Mouse (Mus musculus) ES-CJ7 (cell line): Measurements from ENCODE around the gene Pvr.

Experiments used
- DNase-seq: peaks from one replicate; pipeline ENCODE4 v3.0.0; 2011; ENCODE audit warnings: low read depth, low spot score

Pvr gene

GRCm38 (mm10) chr7:19920506-19921261 is at the start of gene Pvr:
TSS of gene Pvr (minus strand) at chr7:19921160.
- DNase-seq, result peak; percentile 89

DNA sequence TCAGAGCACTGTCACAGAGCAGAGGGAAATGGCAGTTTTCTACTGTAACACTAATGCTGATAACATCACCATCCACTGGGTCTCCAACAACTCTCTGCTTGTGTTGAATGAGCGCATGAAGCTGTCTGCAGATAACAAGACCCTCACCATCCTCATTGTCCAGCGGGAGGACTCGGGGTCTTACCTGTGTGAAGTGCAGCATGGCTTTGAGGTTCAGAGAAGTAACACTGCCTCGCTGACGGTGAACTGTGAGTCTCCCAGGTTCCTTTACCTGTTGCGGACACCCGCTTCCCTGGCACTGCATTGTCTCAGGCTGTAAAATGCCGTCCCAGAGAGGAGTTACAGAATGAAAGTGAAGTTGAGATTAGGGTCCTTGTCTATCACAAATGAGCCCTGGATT is 49.2 kb upstream of the Pvr start:
- DNase-seq, result no peak

DNA sequence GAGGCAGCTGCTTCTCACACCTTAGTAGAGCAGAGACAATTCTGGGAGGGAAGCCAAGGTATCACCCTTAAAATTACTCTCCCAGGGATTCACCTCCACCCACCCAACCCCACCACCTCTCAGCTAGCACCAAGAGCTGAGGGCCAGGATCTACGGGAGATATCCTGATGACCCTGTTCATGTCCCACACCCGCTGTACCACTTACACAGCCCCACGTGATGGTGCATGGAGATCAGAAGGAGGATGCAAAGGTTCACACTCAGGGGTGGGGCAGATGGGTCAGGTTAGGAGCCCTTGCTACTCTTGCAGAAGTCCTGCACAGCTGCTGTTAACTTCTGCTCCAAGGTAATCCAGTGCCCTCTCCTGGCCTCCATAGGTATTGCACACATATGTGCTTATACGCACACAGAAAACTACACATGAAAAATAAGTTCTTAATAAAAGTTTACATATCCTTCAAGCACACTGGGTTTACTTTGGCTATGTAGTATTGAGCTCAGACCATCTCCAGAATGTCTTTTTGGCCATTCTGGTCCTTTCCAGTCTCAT is 48.7 kb upstream of the Pvr start:
- peak; percentile 57 for DNase-seq

DNA sequence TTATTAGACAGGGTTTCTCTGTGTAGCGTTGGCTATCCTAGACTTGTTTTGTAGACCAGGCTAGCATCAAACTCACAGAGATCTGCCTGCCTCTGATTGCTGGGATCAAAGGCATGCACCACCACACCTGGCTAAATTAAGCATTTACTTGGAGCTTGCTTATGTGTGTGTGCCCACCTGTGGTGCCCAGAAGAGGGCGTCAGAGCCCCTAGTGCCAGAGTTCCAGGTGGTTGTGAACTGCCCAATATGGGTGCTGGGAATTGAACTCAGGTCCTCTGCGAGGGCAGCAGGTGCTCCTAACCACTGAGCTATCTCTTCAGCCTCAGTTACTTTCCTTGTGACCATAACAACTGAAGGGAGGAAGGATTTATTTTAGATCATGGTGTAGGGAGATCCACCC is 48.1 kb upstream of the Pvr start:
- no peak for DNase-seq

DNA sequence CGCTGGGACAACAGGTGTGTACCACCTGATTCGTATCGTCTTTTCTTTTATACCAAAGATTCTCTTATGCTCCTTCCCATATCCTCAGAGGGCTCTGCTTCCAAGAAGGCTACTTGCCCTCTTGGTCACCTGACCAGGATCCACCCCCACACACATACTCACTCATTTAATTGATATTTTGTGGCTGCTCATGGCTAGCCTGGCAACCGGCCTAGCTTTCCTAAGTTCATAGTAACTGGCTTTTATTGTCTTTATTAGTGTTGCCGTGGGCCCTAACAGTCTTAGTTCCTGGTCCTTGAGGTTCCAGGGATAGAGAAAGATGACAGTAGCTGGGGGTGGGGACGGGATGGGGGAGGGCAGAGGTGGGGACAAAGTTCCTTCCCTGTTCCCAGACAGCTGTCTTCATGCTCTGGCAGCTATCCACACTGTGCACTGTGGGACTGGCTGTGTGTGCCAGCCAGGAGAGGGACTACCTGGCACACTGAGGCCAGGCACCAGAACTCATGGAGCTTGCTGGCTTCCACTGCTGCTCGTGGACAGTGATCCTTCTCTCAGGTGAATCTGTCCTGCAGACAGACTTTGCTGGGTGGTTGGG is 44.1 kb upstream of the Pvr start, which contains the start of gene Ceacam20:
Gene Ceacam20 (plus strand): TSS at position 428 of the 595 bp plus-strand sequence.
- DNase-seq, result no peak

DNA sequence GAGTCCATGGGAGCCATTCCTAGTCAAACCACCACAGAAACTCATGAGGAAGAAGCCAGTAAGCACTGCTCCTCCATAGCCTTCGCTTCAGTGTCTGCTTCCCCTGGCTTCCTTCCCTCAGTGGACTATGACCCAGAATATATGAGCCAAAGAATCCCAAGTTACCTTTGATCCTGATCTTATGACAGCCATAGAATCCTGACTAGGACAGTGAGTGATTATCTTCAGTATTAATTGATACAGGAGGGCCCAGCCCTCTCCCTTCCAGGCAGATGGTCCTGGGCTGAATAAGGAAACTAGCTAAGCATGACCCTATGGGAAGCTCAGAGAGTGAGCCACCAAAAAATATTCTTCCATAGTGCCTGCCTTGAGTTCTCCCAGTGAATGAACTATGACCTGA is 41.5 kb upstream of the Pvr start:
- no peak for DNase-seq

- peak; percentile 86 for DNase-seq
Measured at GRCm38 (mm10) chr7:19956341-19956781, 35.4 kb upstream of the Pvr start.

GRCm38 (mm10) chr7:19955861-19956260 is 34.9 kb upstream of the Pvr start:
- no peak for DNase-seq

- DNase-seq, result no peak
Measured at GRCm38 (mm10) chr7:19953054-19953453, 32.1 kb upstream of the Pvr start.

- DNase-seq, result no peak
Measured at GRCm38 (mm10) chr7:19952320-19952986, 31.5 kb upstream of the Pvr start.

DNA sequence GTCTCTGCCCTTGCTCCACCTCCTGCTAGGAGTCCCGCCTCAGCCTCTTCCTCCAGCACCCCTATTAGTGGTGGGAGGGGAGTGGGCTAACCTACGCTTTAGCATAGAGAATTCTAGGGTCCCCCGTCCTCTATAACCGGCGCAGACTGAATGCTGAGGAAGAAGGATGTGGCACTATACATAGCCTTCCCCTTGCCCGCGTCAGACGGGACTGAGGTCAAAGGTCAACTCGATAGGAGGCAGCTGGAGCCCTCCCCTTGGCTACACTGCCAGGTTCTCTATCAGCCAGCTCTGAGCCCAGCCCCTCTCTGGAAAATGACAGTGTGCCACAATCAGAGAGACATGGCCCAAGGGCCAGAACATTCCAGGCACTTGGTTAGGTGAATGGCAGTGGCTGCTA is 29.6 kb upstream of the Pvr start, which contains the start of gene Igsf23:
Gene Igsf23 (minus strand): TSS at position 168 of the 400 bp plus-strand sequence.
- peak; percentile 37 for DNase-seq

GRCm38 (mm10) chr7:19949996-19950395 is 29.0 kb upstream of the Pvr start:
- DNase-seq, result no peak

DNA sequence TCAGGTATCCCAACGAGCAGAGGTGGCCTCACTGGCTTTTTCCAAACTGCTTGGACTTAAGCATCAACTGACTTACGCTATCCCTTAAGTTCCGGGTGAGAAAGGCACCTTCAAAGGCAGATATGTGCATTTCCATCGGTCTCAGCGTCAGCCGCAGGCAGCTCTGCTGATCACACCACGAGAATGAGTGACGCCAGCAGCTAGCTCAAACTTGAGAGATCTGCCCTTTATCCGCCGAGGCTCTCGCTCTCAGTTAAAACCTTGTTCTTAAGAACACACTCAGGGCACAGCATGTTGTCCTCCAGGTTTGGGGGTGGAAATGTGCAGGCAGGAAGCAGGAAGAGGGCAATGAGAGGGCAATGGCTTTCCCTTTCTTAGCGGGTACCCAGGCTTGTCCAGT is 28.0 kb upstream of the Pvr start:
- no peak for DNase-seq

DNA sequence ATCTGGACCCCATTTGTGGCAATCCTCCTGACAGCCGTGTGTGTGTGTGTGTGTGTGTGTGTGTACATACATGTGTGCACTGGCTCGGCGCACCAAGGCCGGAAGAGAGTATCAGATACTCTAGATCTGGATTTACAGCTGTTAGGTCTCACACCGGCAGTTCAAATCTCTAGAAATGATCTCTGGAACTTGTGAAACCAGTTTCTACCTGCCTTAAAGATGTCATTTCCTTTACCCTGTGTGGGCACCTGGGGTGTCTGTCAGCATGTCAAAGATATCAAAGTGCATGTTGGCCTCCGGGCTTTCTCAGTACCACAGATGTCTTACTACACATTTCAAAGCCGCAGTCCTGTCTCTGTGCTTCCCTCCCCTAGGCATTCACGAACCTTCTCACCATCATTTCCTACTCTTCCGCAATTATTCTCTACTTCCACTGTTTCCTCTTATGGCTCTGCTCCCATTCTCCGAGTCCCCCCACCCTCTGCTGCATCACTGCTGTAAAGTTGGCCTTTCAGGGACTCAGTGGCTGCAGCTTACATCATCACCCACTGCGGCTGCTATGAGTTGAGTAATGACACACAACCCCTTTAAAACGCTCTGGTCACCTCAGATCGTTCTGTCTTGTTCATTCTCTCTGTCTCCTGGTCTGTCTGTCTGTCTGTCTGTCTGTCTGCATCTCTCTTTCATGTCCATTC is 25.0 kb upstream of the Pvr start:
- DNase-seq, result no peak

- DNase-seq, result no peak
Measured at GRCm38 (mm10) chr7:19945201-19945600, 24.2 kb upstream of the Pvr start.

DNA sequence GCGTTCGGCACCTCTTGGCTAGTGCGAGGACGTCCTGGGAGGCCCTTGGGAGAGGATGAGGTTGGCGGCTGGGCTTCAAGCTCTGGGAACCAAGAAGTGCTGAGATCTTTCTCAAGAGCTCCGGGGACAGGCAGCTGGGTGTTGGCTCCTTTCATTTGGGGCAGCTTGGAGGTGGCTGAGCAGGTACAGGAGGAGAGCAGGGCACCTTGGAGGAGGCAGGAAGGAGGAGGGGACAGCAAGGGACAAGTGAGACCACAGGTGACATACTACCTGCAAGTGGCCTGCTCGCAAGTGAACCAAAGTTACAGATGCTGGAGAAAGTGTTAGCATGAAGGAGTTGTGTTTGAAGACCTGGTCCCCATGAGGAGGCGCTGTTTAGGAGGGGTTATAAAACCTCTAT is 23.7 kb upstream of the Pvr start:
- no peak for DNase-seq

DNA sequence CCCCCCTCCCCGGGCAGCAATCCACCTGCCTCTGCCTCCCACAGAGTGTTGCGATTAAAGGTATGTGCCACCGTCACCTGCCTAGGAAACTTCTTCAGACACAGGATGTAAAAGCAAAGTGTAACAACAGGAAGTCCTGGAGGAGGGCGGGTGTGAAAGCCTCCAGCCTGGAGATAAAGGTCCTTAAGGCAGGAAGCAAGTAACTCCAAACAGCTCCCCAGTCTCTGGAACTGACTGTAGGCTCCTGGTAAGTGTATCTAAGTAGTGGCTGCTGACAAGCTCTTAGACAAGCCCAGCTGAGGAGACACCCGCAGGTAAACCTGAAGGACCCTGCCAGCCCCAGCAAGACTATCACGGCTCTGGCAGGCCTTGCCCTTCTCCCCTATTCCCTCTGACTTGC is 19.3 kb upstream of the Pvr start:
- no peak for DNase-seq

DNA sequence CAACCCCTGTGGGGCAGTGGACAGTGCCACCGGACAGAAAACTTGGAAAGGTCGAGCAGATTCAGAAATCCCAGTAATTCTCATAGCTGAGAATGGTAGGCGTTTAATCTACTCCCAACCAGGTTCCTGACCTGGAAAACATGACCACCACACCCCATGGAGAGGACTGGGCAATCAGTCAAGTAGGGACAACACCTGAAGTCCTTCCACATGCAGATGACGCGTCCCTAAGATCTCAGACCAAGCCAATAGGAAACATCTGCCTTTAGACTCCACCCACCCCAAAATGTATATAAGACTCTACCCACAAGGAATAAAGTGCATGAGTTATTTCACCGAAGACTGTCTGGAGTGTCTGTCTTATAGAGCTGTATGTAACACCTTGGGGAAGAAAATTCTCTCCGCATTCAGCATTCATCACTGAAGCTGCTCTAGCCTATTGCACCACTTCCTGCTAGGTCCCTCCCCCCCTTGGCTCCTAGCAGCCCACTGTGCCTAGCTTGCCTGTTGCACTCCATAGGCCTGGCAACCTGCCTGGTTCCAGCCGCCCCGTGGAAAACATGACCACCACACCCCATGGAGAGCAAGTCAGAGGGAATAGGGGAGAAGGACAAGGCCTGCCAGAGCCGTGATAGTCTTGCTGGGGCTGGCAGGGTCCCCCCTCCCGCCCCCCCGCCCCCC is 18.7 kb upstream of the Pvr start:
- DNase-seq, result no peak

- DNase-seq, result peak; percentile 64
Measured at GRCm38 (mm10) chr7:19937229-19937821, 16.4 kb upstream of the Pvr start.

- DNase-seq, result no peak
Measured at GRCm38 (mm10) chr7:19935961-19936360, 15.0 kb upstream of the Pvr start.
